ENCODE assay signal across 31 mouse cellular contexts in the genomic region with DNA sequence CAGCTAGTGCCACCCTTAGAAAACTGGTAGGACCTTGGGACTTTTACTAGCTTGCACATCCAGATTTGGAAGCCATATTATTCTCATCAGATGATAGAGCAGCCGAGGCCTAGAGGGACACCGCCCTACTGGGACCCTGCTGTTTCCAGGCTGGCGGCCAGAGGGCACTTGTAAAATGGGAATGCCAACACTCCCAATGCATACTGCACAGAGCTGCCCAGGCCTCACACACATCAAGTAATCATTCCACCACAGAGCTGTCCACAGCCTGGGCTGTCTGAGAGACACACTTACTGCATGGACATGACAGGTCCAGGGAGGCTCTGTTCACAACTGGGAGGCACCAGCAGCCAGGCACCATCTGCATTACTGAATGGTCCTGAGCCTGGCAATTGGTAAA. TPM values are rescaled to one million over a fixed set of nuclear protein-coding genes. Genes with fewer than 3 reads are reported as not detected.
A peak's percentile ranks its signal among the peaks of the same experiment; 100 is the strongest.
DNase-seq lines count a peak whose midpoint lies in the region; ATAC-seq lines count a peak whose summit lies in the region.
"Had no signal": no experiment of that assay in that cellular context is flagged by ENCODE, and none has a peak within 500 bp of the region (broad histone marks: within the 10 kb centered on the region; RNA-seq: fewer than 3 reads in every experiment).

No protein-coding gene starts in this region.

- ATAC-seq in heart, embryonic 14.5 days (ENCODE audit: insufficient number of reproducible peaks, insufficient read depth, low FRiP score, low read depth) = no peak
- ATAC-seq: CD4-positive, CD25-positive, alpha-beta regulatory T cell, adult 4 months; forebrain, embryonic 16.5 days; intestine, embryonic 16.5 days had no signal

- H3K27ac ChIP-seq in heart, embryonic 14.5 days (replicated peaks in 1 of 2; ENCODE audit: control insufficient read depth in 1 of 2, insufficient read depth in 1 of 2, low read depth in 2 of 2, low read length in 2 of 2) = peak overlapping the region; percentile 11 to 19; a peak in 1 of 4 replicates
- H3K27ac ChIP-seq in heart, embryonic 10.5 days = no peak overlapping the region
- H3K27ac ChIP-seq: embryonic facial prominence, embryonic 13.5 days; hindbrain, embryonic 13.5 days; limb, embryonic 13.5 days; lung, embryonic 15.5 days; midbrain, embryonic 12.5 days; neural tube, embryonic 13.5 days; stomach, postnatal 0 days had no signal

- H3K4me1 ChIP-seq in heart, embryonic 14.5 days (ENCODE audit: control insufficient read depth in 2 of 2, insufficient read depth in 2 of 2, low read length in 2 of 2) = peaks cover 28 to 49% of the 10 kb centered on the region in 2 experiments
- H3K4me1 ChIP-seq in heart, embryonic 10.5 days = peaks cover 41% of the 10 kb centered on the region

- 70% methylated on average over 3 of the region's 3 CpGs for WGBS in heart, embryonic 14.5 days
- WGBS in heart, embryonic 10.5 days = 89% methylated on average over 3 of the region's 3 CpGs

- no peaks in the 10 kb centered on the region for H3K9me3 ChIP-seq in heart, embryonic 14.5 days (ENCODE audit: control insufficient read depth, low read length)
- no peaks in the 10 kb centered on the region for H3K9me3 ChIP-seq in heart, embryonic 10.5 days
- H3K9me3 ChIP-seq: embryonic facial prominence, embryonic 13.5 days; hindbrain, embryonic 13.5 days; limb, embryonic 13.5 days; lung, embryonic 15.5 days; midbrain, embryonic 12.5 days; neural tube, embryonic 13.5 days had no signal

- no peak overlapping the region for H3K4me3 ChIP-seq in heart, embryonic 14.5 days (ENCODE audit: control insufficient read depth in 1 of 2, insufficient read depth in 1 of 2, low read depth in 1 of 2, low read length in 2 of 2)
- H3K4me3 ChIP-seq in heart, embryonic 10.5 days = no peak overlapping the region
- H3K4me3 ChIP-seq: embryonic facial prominence, embryonic 13.5 days; erythroblast, embryonic 14.5 days; gastrocnemius, adult 2 months; hindbrain, embryonic 13.5 days; limb, embryonic 13.5 days; lung, embryonic 15.5 days; midbrain, embryonic 12.5 days; neural tube, embryonic 13.5 days had no signal

- no peak overlapping the region for H3K9ac ChIP-seq in heart, embryonic 14.5 days (ENCODE audit: low read length)
- H3K9ac ChIP-seq: embryonic facial prominence, embryonic 13.5 days; hindbrain, embryonic 13.5 days; limb, embryonic 13.5 days; lung, embryonic 15.5 days; midbrain, embryonic 12.5 days had no signal

- no peak overlapping the region for H3K4me2 ChIP-seq in heart, embryonic 14.5 days (ENCODE audit: low read length)
- H3K4me2 ChIP-seq: embryonic facial prominence, embryonic 13.5 days; hindbrain, embryonic 13.5 days; limb, embryonic 13.5 days; liver, embryonic 11.5 days; lung, embryonic 15.5 days; midbrain, embryonic 12.5 days; neural tube, embryonic 13.5 days had no signal

- H3K27me3 ChIP-seq in heart, embryonic 14.5 days (ENCODE audit: control insufficient read depth, insufficient read depth, low read length) = no peaks in the 10 kb centered on the region
- H3K27me3 ChIP-seq in heart, embryonic 10.5 days (ENCODE audit: insufficient read depth, poor library complexity, severe bottlenecking) = no peaks in the 10 kb centered on the region
- H3K27me3 ChIP-seq: embryonic facial prominence, embryonic 13.5 days; hindbrain, embryonic 13.5 days; limb, embryonic 13.5 days; lung, embryonic 15.5 days; midbrain, embryonic 12.5 days; neural tube, embryonic 13.5 days had no signal

- peak; percentile 59 to 77 for DNase-seq in cerebellum, postnatal 25 days
- DNase-seq in cerebellum, adult 9-11 months = no peak
- DNase-seq in heart, embryonic 10.5 days (ENCODE audit: low spot score) = no peak
- DNase-seq in left cerebral cortex, postnatal 4 days = peak; percentile 43
- no peak for DNase-seq in left cerebral cortex, postnatal 10 days (ENCODE audit: extremely low spot score in 1 of 2, low spot score in 2 of 2)
- no peak for DNase-seq in adrenal gland, adult 2 months
- DNase-seq: adrenal gland, postnatal 36 days; gastrocnemius, adult 2 months; gastrocnemius, postnatal 36 days; kidney, adult 8-10 months; kidney, postnatal 10 days; layer of hippocampus, adult 9-11 months; right cerebral cortex, postnatal 4 days; thymus, adult 18-20 months; thymus, postnatal 36 days had no signal

- intact Hi-C loops in left cerebral cortex, postnatal 4 days (cut with DNase I) = no loop called here
- intact Hi-C loops in left cerebral cortex, postnatal 10 days (cut with DNase I) = no loop called here

- H3K36me3 ChIP-seq in heart, embryonic 14.5 days (ENCODE audit: control insufficient read depth, insufficient read depth, low read length) = peaks cover 58% of the 10 kb centered on the region
- peaks cover 59% of the 10 kb centered on the region for H3K36me3 ChIP-seq in heart, embryonic 10.5 days

RNA-seq across cellular contexts. Expression of a gene that starts 3.8 kb away (rescaled TPM):
- polyA plus RNA-seq in heart, embryonic 14.5 days (2014; fragmentation: Nextera tagmentation; extraction: Ambion mirVana) = 50.6 and 52.0 TPM in 2 replicates
- 32.6 and 37.5 TPM in 2 replicates for polyA plus RNA-seq in heart, embryonic 10.5 days (2016; fragmentation: Nextera tagmentation; extraction: Ambion mirVana)
- total RNA-seq in left cerebral cortex, postnatal 4 days (2021) = 10 to 100 TPM; 30.6 to 41.6 TPM
- 10 to 100 TPM; 25.7 to 27.6 TPM for total RNA-seq in left cerebral cortex, postnatal 10 days (2021)
- total RNA-seq in adrenal gland, adult 2 months (2021) = 10 to 100 TPM; 27.7 to 36.7 TPM
- 60.4 and 66.7 TPM in 2 replicates for polyA plus RNA-seq in adrenal gland, adult 2 months (2012; rRNA removed)

RNA-seq across cellular contexts. Expression of a gene that starts 12.6 kb away (rescaled TPM):
- polyA plus RNA-seq in heart, embryonic 14.5 days (2014; fragmentation: Nextera tagmentation; extraction: Ambion mirVana) = 275 and 293 TPM in 2 replicates
- polyA plus RNA-seq in heart, embryonic 10.5 days (2016; fragmentation: Nextera tagmentation; extraction: Ambion mirVana) = 315 and 334 TPM in 2 replicates
- total RNA-seq in left cerebral cortex, postnatal 4 days (2021) = 100 to 1,000 TPM; 190 to 192 TPM
- 100 to 1,000 TPM; 207 to 208 TPM for total RNA-seq in left cerebral cortex, postnatal 10 days (2021)
- total RNA-seq in adrenal gland, adult 2 months (2021) = 100 to 1,000 TPM; 235 to 255 TPM
- 28.1 and 31.9 TPM in 2 replicates for polyA plus RNA-seq in adrenal gland, adult 2 months (2012; rRNA removed)

RNA-seq across cellular contexts. Expression of a gene that starts 15.7 kb away (rescaled TPM):
- 4.8 and 5.1 TPM in 2 replicates for polyA plus RNA-seq in heart, embryonic 14.5 days (2014; fragmentation: Nextera tagmentation; extraction: Ambion mirVana)
- polyA plus RNA-seq in heart, embryonic 10.5 days (2016; fragmentation: Nextera tagmentation; extraction: Ambion mirVana) = 0.99 and 4.1 TPM in 2 replicates
- 1 to 10 TPM; 3.0 to 3.2 TPM for total RNA-seq in left cerebral cortex, postnatal 4 days (2021)
- total RNA-seq in left cerebral cortex, postnatal 10 days (2021) = 1 to 10 TPM; 5.2 to 5.6 TPM
- 1 to 10 TPM; 5.0 to 7.1 TPM for total RNA-seq in adrenal gland, adult 2 months (2021)
- 17.6 and 21.9 TPM in 2 replicates for polyA plus RNA-seq in adrenal gland, adult 2 months (2012; rRNA removed)

RNA-seq across cellular contexts. Expression of a gene that starts 31.0 kb away (rescaled TPM):
- polyA plus RNA-seq in heart, embryonic 14.5 days (2014; fragmentation: Nextera tagmentation; extraction: Ambion mirVana) = 29.8 and 31.0 TPM in 2 replicates
- polyA plus RNA-seq in heart, embryonic 10.5 days (2016; fragmentation: Nextera tagmentation; extraction: Ambion mirVana) = 6.6 and 13.8 TPM in 2 replicates
- not detected for total RNA-seq in left cerebral cortex, postnatal 4 days (2021)
- total RNA-seq in left cerebral cortex, postnatal 10 days (2021) = under 1 TPM; 0.24 to 0.49 TPM
- 1 to 10 TPM in 1 of 2 experiments, under 1 TPM in 1; 0.72 to 3.1 TPM for total RNA-seq in adrenal gland, adult 2 months (2021)
- polyA plus RNA-seq in adrenal gland, adult 2 months (2012; rRNA removed) = 3.8 and 5.0 TPM in 2 replicates
- polyA plus RNA-seq: erythroblast, embryonic 14.5 days had no signal

RNA-seq across cellular contexts. Expression of a gene that starts 51.5 kb away (rescaled TPM):
- 789 and 806 TPM in 2 replicates for polyA plus RNA-seq in heart, embryonic 14.5 days (2014; fragmentation: Nextera tagmentation; extraction: Ambion mirVana)
- 450 and 1,030 TPM in 2 replicates for polyA plus RNA-seq in heart, embryonic 10.5 days (2016; fragmentation: Nextera tagmentation; extraction: Ambion mirVana)
- not detected for total RNA-seq in left cerebral cortex, postnatal 4 days (2021)
- total RNA-seq in left cerebral cortex, postnatal 10 days (2021) = under 1 TPM; 0.51 to 0.61 TPM
- total RNA-seq in adrenal gland, adult 2 months (2021) = under 1 TPM; 0.07 to 0.09 TPM
- not detected in 2 replicates for polyA plus RNA-seq in adrenal gland, adult 2 months (2012; rRNA removed)
- total RNA-seq: adrenal gland, postnatal 36 days; gastrocnemius, postnatal 36 days; megakaryocyte progenitor cell, adult 5-6 weeks; midbrain, postnatal 0 days had no signal
- polyA plus RNA-seq: CD4-positive, CD25-positive, alpha-beta regulatory T cell, adult 4 months; erythroblast, embryonic 14.5 days; forebrain, embryonic 11.5 days; forebrain, embryonic 16.5 days; intestine, embryonic 16.5 days; limb, embryonic 13.5 days; midbrain, postnatal 0 days had no signal

Comparison
In these comparisons a context has a peak if more than half of its experiments do, and no peak if none do; other contexts are left out.
1. DNase-seq: peak in cerebellum, postnatal 25 days (2 of 2) and left cerebral cortex, postnatal 4 days (single experiment); none in cerebellum, adult 9-11 months (single experiment), heart, embryonic 10.5 days (single experiment), left cerebral cortex, postnatal 10 days (0 of 2) and adrenal gland, adult 2 months (single experiment).